Mouse (Mus musculus) lung, postnatal 0 days (tissue): ENCODE measurements around the gene Zfp652.

ENCODE experiments used
- CTCF ChIP-seq: IDR thresholded peaks from 2 replicates; pipeline ENCODE4 v1.5.1; 2016; ENCODE audit warnings: antibody characterized with exemption, mild to moderate bottlenecking
- EP300 ChIP-seq: IDR thresholded peaks from 2 replicates; pipeline ENCODE4 v1.6.1; 2016; ENCODE audit warnings: antibody characterized with exemption, mild to moderate bottlenecking, control low read depth

- TF ChIP-seq CTCF (no peak), EP300 (no peak)
Observed at GRCm38 (mm10) chr11:95840694-95841497, 128.4 kb downstream of the Zfp652 start.
